Mouse (Mus musculus) right cerebral cortex, adult 2 months (tissue): ENCODE results near the gene Mgll.

ENCODE experiments used
- DNase-seq, 2 experiments: peaks; one replicate each; pipeline ENCODE4 v3.0.0; 2021 to 2022; ENCODE audit warnings: low spot score in 2 of 2

Gene Mgll

DNA sequence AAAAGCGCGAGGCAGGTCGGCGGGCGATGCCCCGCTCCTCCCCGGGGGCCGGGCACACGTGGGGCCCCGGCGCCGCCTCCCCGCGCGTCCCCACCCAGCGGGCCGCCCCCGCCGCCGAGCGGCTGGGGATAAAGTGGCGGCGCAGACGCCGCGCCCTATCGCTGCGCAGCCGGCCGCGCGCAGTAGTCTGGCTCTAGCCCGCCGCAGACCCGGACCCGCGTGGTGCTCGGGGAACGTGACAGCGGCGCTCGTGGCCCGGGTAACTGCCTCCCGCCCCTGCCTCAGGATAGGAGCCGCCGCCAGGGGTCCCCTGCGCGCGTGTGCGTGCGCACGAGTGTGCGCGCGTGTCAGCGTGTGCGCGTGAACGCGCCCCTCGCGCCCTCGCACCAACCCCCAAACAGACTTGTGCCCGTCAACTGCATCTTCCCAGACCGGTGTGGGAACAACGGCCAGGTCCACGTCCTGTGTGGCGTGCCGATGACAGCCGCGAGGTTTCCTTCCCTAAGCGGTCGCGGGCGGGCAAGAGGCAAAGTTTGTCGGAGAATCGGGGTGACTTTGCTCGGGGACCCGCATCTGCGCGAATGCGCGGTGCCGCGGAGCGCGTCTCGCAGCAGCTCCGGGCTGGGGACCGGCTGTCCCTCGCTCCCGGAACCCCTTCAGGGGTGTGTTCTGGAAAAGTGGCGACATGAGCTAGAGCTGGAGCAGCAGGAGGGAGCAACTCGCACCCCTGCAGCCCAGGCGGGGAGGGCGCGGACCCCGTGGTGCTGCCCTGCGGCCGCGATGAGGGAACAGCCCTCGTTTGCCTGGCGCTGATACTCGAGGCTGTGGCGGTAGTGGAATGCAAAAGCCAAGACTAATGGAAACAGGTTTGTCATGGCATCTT lies at the start of gene Mgll:
TSS of gene Mgll (plus strand) at position 100 of the 883 bp plus-strand sequence.
- DNase-seq = peak; percentile 74 to 75

DNA sequence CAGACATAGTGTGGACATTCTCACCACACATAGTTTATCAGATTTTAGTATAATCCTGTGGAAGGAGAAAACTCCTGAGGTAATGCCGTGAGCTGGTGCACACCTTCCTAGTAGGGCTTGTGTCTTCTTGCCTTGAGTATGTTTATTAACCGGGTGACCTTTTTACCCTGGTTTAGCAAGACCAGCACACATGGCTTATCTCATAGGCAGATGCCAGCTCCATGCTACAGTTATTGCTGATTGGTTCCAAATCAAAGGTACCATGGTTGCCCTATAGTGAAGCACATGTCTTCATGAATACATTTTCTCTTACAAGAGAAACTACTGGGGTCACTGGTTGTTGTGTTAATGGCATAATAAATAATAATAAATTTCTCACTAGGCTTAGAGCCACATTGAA lies 48.4 kb upstream of the Mgll start:
- DNase-seq = no peak

DNA sequence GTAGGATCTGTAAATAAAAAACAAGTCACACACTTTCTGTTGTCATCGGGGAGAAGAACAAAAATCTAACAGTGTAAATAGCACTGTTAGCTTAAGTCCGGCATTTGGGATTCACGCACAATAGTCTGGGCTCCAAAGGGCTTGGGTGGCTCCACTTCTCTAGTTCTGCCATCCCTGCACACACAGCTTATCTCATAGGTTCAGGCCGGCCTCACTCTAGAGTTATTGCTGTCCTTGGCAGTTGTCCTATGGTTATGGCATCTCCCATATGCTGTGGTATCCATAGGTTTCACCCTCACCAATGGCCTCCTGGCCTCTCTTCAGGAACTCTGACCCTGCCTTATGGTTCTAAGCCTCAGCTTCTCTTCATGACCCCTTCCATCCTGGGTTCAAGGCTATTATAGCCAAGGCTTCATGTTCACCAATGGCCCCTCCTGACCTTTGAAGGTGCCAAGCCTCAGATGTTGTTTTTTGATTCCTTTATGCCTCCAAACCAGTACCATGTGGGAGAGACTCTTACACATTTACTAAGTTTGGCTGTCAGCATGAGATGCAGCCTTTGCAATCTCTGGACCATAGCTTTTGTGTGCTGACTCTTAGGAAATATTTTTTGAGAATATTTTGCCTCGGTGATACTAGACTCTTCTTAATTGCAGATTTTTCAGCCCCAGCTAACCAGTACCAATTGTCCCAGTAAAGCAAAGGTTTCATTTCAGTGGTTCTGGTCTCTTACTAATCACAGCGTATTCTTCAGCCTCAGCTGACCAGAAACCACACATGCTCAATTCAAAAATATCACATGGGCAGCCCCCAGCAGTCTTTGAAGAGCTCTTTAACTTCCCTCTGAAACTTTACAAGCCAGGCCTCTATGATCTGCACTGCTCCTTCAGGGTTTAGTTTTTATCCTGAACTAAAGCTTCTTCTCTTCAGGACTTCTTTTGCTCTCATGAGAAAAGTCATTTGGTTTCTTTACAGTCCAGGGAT lies 47.2 kb upstream of the Mgll start:
- DNase-seq = no peak

DNA sequence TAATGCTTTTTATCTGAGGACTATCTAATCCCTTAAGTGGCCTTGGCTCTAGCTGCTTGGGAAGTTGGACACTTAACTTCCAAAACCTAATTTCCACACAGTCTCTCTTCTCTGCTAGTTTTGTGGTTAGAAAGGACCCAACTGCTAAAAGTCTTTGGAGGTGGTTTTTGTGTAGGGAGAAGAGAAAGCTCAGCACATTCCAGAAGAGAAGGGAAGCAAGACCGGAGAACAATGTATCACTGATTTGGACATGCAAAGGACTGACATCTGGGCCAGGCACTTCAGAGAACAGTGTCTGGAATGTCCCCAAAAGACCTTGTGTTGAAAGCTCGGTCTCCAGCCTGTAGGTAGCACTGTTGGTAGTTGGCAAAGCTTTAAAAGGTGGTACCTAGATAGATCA lies 46.5 kb upstream of the Mgll start:
- DNase-seq = no peak

DNA sequence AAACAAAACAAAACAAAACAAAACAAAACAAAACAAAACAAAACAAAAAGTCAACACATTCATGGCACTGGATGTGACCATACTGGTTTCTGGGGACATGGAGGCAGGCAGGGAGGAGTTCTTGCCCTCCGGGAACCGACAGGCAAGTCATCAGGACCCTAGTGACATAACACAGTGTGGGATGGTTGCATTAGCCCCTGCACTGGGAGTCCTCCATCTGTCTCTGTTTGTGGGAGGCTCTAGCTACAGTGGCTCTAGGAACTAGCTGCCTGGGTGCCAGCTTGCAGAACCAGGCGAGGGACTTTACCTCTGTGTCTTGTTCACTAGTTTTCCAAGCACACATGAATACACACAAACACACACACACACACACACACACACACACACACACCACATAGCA lies 43.2 kb upstream of the Mgll start:
- no peak for DNase-seq

DNA sequence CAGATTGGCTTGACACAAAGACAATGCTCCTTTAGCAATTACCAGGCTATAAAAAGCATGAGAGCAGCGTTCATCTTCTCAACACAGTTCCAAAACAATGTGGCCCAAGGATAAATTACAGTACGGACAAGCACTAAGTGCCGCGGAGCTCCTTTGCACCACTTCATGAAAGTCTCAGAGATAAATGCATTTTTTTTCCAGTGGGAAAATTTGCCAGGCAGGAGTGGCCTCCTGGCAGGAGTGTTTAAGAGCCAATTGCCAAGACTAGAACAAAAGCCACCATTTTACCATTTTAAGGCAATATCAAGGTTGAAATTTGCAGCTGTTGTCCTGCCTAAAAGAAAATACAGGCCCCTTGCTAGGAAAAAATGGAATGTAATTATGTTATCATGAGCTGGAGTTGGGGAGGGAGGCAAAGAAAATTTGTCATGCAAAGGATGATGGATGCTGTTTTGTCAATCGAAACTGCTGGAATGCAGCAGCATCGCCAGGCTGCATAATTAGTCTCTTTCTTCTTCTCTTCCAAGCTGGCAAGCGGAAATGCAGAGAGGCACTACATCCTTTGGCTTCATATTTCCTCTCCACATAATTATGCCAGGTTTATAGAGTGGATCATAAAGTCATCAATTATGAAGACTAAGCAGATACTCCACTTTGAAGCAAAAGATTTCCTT lies 40.7 kb upstream of the Mgll start:
- DNase-seq = no peak

DNA sequence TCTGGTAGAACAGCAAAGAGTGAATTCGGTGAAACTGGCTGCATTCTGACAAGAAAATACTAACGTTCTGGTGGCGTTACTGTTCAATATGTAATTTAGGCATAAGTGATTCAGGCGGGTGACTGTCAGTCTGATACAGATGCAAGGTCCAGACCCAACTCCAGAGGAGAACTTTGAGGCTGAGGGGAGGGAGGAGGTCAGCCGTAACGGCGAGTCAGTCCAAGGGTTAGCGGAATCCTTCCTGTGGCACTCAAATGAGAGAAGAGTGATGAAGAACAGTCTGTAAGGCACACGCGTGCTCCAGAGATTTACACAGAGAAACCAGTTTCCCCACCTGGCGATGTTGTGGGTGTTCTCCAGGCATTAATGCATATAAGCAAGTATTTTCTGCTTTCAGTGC lies 36.0 kb upstream of the Mgll start:
- no peak for DNase-seq

DNA sequence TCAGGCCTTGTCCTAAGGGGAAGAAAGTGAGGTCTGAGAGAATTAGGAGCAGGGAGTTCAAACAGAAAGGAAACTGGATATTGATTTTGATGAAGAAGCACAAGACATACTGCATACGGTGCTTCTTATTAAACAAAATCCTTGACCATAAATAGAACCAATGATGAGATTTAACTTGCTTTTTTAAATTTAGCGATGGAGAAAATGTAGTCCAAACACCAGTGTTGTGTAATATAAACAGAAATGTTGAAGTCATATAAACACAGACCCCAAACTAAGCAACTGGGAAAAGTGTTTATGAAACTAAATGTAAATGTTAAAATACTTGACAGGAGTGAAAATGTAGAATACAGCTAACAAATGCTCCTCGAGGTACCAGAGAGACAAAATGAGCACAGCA lies 35.5 kb upstream of the Mgll start:
- DNase-seq = no peak

DNA sequence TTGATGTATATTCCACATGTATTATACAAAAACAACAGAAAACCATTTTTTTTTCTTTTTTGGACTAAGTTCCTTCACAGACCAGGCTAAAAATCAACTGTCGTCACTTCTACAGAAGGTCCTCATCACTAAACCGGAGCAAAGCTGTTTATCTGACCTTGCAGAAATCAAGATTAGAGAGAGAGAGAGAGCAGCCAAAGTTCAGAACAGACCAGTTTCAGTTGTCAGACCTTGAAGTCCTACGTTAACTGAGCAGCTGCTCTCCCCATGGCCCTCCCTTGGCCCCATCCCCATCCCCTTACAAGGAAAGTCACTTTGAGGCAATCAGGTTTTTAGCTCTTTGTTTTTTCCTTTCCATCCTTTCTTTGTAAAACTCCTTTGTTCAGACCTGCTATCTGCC lies 34.0 kb upstream of the Mgll start:
- no peak for DNase-seq

DNA sequence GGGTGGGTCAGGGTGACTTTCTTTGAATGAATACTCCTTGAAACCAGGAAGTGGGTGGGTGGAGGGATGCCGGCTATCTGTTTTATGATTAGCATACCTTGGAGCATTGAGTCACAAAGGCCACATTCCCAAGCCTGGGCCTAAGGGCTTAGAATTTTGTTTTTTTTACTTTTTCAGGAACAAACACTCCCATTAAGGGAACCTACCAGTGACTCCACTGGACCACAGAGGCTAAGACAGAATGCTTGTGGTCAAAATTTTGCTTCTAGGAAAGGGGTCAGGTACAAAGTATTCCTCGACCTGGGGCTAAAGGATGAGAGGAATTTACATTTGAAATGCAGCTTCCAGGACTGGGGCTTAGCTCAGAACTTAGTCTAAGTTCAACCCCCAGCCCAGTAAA lies 32.9 kb upstream of the Mgll start:
- DNase-seq = no peak

DNA sequence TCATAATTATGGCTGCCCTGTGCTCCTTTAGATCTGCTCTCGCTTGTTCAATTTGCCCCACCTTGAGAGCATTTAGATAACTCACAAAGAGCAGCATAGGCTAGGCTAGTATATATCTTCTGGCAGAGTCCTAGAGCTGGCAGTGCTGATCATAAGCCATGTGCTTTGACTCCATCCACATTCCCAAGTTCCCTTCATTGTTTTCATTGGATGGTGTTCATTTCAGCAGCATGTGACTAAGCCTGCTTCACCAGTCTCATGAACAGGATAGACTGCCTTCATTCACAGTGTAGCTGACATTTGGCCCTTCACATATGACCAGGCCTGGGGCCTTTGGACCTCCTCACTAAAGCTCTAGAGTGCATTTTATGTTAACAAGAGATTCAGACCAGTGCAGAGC lies 21.3 kb upstream of the Mgll start:
- DNase-seq = no peak

DNA sequence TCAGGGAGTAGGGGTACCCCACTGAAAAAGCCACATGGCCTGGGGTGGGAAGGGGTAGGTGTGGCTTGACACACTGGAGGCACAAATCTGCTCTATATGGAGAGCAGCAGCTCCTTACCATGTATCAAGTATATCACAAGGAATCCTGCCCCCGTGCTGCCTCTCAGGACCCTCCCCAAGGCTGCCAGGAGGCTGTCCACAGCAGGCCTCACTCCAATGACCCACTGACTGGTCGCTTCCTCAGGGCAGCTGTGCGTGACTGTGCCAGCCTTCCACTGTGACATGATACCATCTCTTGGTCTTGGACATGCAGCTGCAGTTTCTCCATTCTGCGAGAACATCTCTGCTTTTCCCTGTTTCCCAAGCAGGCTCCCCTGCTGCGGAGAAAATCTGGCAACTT lies 20.5 kb upstream of the Mgll start:
- DNase-seq = no peak

DNA sequence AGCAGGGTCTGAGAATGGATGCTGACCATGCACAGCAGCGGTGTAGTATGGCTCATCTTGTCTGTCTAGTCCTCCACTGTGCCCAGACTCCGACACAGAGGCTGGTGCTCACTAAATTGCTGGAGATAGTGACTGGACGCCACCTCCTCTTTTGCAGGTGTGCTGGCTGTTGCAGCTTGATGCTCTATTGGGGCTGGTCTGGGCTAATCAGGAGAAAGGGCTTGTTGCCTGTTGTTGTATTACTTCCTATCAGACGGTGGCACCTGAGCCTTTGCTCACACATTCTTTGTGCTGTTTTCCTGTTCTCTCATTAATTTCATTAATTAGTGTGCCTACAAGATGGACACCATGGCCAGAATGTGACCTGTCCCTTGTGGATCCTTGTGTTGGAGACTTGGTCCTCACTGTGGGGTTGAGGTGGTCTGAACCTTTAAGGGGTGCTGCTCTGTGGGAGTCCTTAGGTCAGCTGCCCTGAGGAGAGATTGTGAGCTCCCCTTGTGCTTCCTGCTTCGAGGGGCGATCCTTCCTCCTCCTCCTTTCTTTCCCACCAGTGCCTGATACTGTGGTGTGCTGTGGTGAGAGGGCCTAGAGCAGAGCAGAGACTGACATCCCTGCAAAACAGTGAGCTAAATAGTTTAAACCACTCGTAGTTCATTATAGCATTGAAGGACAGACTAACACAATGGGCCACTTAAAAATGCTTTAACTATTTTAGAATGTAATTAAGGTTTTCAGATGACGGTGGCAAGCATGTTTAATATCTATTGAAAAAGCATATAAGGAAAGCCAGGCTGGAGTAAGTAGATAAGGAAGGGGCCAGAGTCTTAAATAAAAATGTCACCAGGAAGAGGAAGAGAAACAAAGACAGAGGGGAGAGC lies 15.6 kb upstream of the Mgll start:
- no peak for DNase-seq

DNA sequence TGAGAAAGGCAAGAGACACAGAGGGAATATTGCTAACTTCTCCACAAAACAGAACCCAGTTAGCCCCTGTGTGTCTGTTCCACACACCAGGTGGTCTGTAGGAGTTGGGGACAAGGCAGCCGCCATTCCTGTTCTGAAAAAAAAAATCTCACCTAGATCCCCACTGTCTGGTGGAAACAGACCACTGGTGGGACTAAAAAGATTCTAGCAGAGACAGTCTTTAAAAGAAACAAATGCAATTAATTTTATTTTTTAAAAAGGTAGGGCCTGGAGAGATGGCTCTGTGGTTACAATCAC lies 15.0 kb upstream of the Mgll start:
- no peak for DNase-seq

DNA sequence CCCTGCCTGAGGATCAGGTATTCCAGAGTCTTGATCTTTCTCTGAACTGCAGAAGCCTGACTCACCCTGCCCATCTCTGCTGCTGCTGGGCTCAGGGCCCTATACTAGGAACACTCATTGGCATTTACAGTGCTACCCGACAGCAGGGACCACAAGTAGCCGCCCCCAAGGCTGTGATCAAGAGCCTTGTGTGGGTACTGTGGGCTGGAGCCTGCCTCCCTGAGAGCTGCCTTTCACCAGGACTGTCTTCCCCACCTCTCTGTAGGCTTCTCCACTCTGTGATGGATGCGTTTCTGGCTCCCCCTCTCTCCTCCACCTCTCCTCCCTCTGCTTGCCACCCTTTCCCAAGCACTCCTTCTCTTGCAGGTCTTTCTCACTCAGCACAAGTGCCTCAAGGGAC lies 12.9 kb upstream of the Mgll start:
- peak in 1 of 2 experiments; percentile 31 for DNase-seq

DNA sequence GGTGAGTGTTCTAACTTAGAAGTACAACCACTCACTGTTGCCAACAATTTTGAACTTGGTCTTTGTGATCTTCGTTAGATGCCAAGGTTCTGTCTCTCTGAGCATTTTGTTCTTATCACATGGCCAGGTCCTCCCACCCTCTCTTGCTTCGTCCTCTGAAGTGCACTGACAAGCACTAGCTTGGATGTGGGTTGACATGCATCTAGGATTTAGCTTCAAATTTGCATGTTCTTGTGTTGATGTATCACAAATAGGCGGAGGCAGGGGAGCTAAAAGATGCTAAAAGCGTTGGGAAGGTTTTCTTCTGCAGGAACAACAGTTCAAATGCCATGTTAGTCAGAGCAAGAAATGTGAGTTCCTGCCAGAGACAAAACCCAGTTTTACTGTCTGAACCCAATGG lies 12.1 kb upstream of the Mgll start:
- no peak for DNase-seq

DNA sequence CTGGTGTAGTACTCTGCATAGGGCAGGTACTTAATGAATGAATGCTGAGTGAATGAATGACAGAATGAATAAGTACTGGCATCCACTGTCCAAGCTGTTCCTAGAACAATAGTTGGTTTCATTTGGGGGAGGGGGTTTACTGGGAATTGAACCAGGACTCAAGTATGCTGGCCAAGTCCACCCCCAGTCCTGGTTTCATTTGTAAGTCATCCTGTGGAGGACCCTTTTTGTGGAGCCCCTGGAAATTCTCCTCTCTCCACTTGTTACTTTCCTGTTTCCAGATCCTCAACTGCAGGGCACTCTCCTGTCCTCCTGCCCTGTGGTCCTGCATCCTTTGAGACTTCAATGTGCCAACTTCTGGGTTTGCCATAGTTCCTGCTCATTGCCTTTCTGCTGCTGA lies 10.9 kb upstream of the Mgll start:
- DNase-seq = no peak

DNA sequence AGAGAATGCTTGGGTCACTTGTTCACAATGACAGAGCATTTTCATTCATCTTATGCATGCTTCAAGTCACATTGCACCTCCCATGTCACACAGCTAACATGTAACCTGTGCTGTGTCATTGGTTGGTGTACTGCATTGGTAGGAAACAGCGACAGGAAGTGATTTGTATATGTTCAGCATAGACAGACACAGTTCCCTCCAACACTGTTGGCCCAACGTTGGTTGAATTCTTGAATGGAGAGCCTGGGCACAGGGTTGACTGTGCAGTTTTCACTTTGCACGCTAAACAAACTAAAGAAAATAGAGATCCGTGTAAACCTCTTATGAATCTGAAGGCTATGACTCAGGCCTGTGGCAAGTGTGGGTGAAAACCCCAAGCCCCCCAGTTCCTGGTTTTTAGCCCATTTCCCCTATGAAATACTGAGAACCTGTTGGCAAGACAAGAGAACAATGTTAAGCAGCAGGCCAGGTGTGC lies 10.0 kb upstream of the Mgll start:
- DNase-seq = no peak

DNA sequence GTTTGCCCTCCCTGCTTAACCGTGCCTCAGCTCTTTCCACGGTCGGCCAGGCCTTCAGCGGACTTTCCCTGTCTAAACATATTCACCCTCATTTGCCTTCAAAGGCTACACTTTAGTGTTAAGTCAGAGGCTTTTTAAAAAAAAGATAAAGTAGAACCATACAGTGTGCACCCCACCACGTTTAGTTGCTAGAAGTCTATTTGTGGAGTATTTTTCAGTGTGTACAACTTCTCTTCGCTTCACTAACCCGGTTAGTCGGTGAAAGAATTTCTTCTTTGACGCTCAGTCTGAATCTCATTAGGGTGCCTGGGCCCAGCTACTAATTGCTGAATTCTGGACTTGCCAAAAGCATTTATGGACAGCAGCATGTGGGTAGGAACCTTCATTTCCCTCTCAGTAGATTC lies 8.8 kb upstream of the Mgll start:
- DNase-seq = no peak

DNA sequence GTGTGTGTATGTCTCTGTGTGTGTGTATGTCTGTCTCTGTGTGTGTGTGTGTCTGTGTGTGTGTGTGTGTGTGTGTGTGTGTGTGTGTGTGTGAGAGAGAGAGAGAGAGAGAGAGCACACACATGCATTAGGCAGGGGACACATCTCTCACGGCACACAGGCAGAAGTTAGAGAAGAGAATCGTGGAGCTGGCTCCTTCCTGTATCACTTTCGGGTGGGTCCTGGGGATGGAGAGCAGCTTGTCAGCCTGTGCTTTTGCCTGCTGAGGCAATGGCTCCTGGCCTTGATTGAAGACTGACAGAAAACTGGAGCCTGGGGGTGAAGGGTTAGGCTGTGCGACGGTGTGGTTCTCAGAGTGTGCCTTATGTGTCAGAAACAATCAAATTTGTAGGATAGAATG lies 8.2 kb upstream of the Mgll start:
- DNase-seq = no peak
